Mouse (Mus musculus) granulocyte monocyte progenitor cell, adult 5-6 weeks (primary cell): ENCODE data around the gene Pde4a. TPM values are rescaled to one million over a fixed set of nuclear protein-coding genes. Genes with fewer than 3 reads are reported as not detected.

ENCODE experiments used
- total RNA-seq, 2 experiments: library from RNA; stranded (forward) in 1 of 2; stranded (reverse) in 1 of 2; fragments of 200-712, 200-1000 nt in 1 of 2; fragments of >200 nt in 1 of 2; fragmentation: Nextera tagmentation in 1 of 2; gene quantifications; 2 replicates each; pipeline ENCODE4 v1.2.3; 2014 to 2017

Pde4a gene
- total RNA-seq, 2 experiments from 2014 or later, result 4.1 to 19.9 TPM

Other genes with a start within 250 kb of the Pde4a start
- gene Dnmt1, start 205.8 kb upstream of the Pde4a start, total RNA-seq (2014; fragmentation: Nextera tagmentation), result 172 and 204 TPM in 2 replicates
- gene Dnmt1, start 205.8 kb upstream of the Pde4a start, total RNA-seq (2017), result 244 and 247 TPM in 2 replicates
- 3.7 and 11.0 TPM in 2 replicates for gene S1pr2, start 188.9 kb upstream of the Pde4a start, total RNA-seq (2014; fragmentation: Nextera tagmentation)
- 3.2 and 3.4 TPM in 2 replicates for gene S1pr2, start 188.9 kb upstream of the Pde4a start, total RNA-seq (2017)
- gene Mrpl4, start 163.0 kb upstream of the Pde4a start, total RNA-seq (2014; fragmentation: Nextera tagmentation), result 44.8 and 73.4 TPM in 2 replicates
- gene Mrpl4, start 163.0 kb upstream of the Pde4a start, total RNA-seq (2017), result 44.5 and 46.0 TPM in 2 replicates
- gene Icam1, start 149.7 kb upstream of the Pde4a start, total RNA-seq (2014; fragmentation: Nextera tagmentation), result 11.6 and 14.7 TPM in 2 replicates
- 5.9 and 8.0 TPM in 2 replicates for gene Icam1, start 149.7 kb upstream of the Pde4a start, total RNA-seq (2017)
- 2.1 and 2.3 TPM in 2 replicates for gene Icam4, start 136.3 kb upstream of the Pde4a start, total RNA-seq (2014; fragmentation: Nextera tagmentation)
- gene Icam4, start 136.3 kb upstream of the Pde4a start, total RNA-seq (2017), result 0.31 and 1.2 TPM in 2 replicates
- gene Icam5, start 133.6 kb upstream of the Pde4a start, total RNA-seq (2014; fragmentation: Nextera tagmentation), result 0.36 TPM in 1 of 2 replicates, not detected in the other
- gene Icam5, start 133.6 kb upstream of the Pde4a start, total RNA-seq (2017), result 0.04 TPM in 1 of 2 replicates, not detected in the other
- gene Zglp1, start 98.6 kb upstream of the Pde4a start, total RNA-seq (2014; fragmentation: Nextera tagmentation), result 6.2 TPM in 1 of 2 replicates, not detected in the other
- gene Zglp1, start 98.6 kb upstream of the Pde4a start, total RNA-seq (2017), result not detected in 2 replicates
- not detected in 2 replicates for gene Gm49373, start 92.6 kb upstream of the Pde4a start, total RNA-seq (2014; fragmentation: Nextera tagmentation)
- 0.60 TPM in 1 of 2 replicates, not detected in the other for gene Gm49373, start 92.6 kb upstream of the Pde4a start, total RNA-seq (2017)
- gene Fdx1l, start 92.1 kb upstream of the Pde4a start, total RNA-seq (2014; fragmentation: Nextera tagmentation), result 23.5 and 39.7 TPM in 2 replicates
- gene Fdx1l, start 92.1 kb upstream of the Pde4a start, total RNA-seq (2017), result 56.5 and 59.4 TPM in 2 replicates
- gene Gm38431, start 73.7 kb upstream of the Pde4a start, total RNA-seq (2014; fragmentation: Nextera tagmentation), result 61.0 and 67.3 TPM in 2 replicates
- gene Gm38431, start 73.7 kb upstream of the Pde4a start, total RNA-seq (2017), result 5.5 and 7.5 TPM in 2 replicates
- 59.8 and 74.1 TPM in 2 replicates for gene Raver1, start 73.7 kb upstream of the Pde4a start, total RNA-seq (2014; fragmentation: Nextera tagmentation)
- gene Raver1, start 73.7 kb upstream of the Pde4a start, total RNA-seq (2017), result 19.6 and 22.9 TPM in 2 replicates
- gene Tyk2, start 34.5 kb upstream of the Pde4a start, total RNA-seq (2014; fragmentation: Nextera tagmentation), result 27.1 and 28.6 TPM in 2 replicates
- gene Tyk2, start 34.5 kb upstream of the Pde4a start, total RNA-seq (2017), result 19.0 and 19.8 TPM in 2 replicates
- 120 and 157 TPM in 2 replicates for gene Cdc37, start 15.7 kb upstream of the Pde4a start, total RNA-seq (2014; fragmentation: Nextera tagmentation)
- 285 and 306 TPM in 2 replicates for gene Cdc37, start 15.7 kb upstream of the Pde4a start, total RNA-seq (2017)
- 28.8 TPM in 2 replicates for gene Keap1, start 73.6 kb downstream of the Pde4a start, total RNA-seq (2014; fragmentation: Nextera tagmentation)
- gene Keap1, start 73.6 kb downstream of the Pde4a start, total RNA-seq (2017), result 31.9 and 33.5 TPM in 2 replicates
- gene S1pr5, start 82.7 kb downstream of the Pde4a start, total RNA-seq (2014; fragmentation: Nextera tagmentation), result not detected in 2 replicates
- 0.21 and 0.56 TPM in 2 replicates for gene S1pr5, start 82.7 kb downstream of the Pde4a start, total RNA-seq (2017)
- 6.4 and 8.9 TPM in 2 replicates for gene Atg4d, start 99.6 kb downstream of the Pde4a start, total RNA-seq (2014; fragmentation: Nextera tagmentation)
- gene Atg4d, start 99.6 kb downstream of the Pde4a start, total RNA-seq (2017), result 5.5 and 5.9 TPM in 2 replicates
- 50.9 and 56.3 TPM in 2 replicates for gene Kri1, start 122.3 kb downstream of the Pde4a start, total RNA-seq (2014; fragmentation: Nextera tagmentation)
- 59.5 and 86.0 TPM in 2 replicates for gene Kri1, start 122.3 kb downstream of the Pde4a start, total RNA-seq (2017)
- gene Cdkn2d, start 125.7 kb downstream of the Pde4a start, total RNA-seq (2014; fragmentation: Nextera tagmentation), result 11.0 and 12.9 TPM in 2 replicates
- gene Cdkn2d, start 125.7 kb downstream of the Pde4a start, total RNA-seq (2017), result 15.4 and 16.7 TPM in 2 replicates
- 2.5 and 5.4 TPM in 2 replicates for gene Ap1m2, start 146.6 kb downstream of the Pde4a start, total RNA-seq (2014; fragmentation: Nextera tagmentation)
- 0.10 and 0.43 TPM in 2 replicates for gene Ap1m2, start 146.6 kb downstream of the Pde4a start, total RNA-seq (2017)
- 117 and 134 TPM in 2 replicates for gene Slc44a2, start 155.0 kb downstream of the Pde4a start, total RNA-seq (2014; fragmentation: Nextera tagmentation)
- 83.5 and 89.1 TPM in 2 replicates for gene Slc44a2, start 155.0 kb downstream of the Pde4a start, total RNA-seq (2017)
- gene Ilf3, start 202.2 kb downstream of the Pde4a start, total RNA-seq (2014; fragmentation: Nextera tagmentation), result 82.0 and 84.2 TPM in 2 replicates
- gene Ilf3, start 202.2 kb downstream of the Pde4a start, total RNA-seq (2017), result 73.4 and 104 TPM in 2 replicates
- 40.4 and 45.7 TPM in 2 replicates for gene Qtrt1, start 246.1 kb downstream of the Pde4a start, total RNA-seq (2014; fragmentation: Nextera tagmentation)
- gene Qtrt1, start 246.1 kb downstream of the Pde4a start, total RNA-seq (2017), result 21.2 and 34.9 TPM in 2 replicates